Mouse (Mus musculus) kidney, adult 2 months (tissue): ENCODE results near the gene Fnip1.

Source experiments
- CTCF ChIP-seq: fragments of 200-500 bp; conservative IDR thresholded peaks from 2 replicates; pipeline ENCODE4 v1.5.1; 2011; ENCODE audit warnings: low read depth, mild to moderate bottlenecking, control low read depth, low read length, moderate library complexity, mixed read lengths; ENCODE audit not compliant: insufficient read depth, insufficient read length
- POLR2A ChIP-seq: fragments of 200-500 bp; IDR thresholded peaks from one replicate; pipeline ENCODE4 v1.6.1; 2011; ENCODE audit warnings: low read depth, low read length, control low read depth

DNA sequence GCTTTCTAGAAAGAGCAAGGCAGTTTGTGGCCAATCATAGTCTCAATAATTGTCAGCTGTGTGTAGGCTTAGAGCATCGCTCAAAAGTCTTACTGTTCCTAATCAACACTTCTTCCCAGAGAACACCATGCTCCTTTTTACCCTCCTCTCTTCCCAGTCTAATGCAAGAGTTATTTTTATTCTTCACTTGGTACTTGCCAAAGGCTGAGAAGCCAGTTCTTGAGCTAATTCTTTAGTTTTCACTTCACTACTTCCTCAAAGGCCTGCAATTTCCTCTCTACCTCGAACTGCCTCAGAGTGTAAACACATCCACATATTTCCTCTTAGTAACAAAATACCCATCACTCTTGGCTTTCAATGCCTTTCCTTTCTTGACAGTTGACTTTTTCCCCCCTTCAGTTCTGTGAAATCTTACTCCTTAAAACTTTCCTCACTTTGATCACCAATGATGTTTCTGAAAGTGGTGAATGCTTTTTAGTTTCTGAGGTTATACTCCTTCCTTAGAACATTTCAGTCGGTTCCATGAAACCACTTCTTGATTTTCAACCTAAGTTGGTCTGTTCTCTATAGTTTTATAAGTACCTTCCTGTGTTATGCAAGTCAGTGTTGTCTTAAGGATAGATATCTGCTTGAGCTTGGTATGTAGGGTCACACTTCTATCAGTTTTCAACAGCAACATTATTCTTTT lies 26.7 kb downstream of the Fnip1 start:
- TF ChIP-seq POLR2A (no peak), CTCF (no peak)
